Mouse (Mus musculus): ENCODE results near the gene Kmt5b. TPM values are rescaled to one million over a fixed set of nuclear protein-coding genes. Genes with fewer than 3 reads are reported as not detected.

Kmt5b gene
- polyA plus RNA-seq, 1 experiment from 2014 or later, result 39.5 TPM

DNA sequence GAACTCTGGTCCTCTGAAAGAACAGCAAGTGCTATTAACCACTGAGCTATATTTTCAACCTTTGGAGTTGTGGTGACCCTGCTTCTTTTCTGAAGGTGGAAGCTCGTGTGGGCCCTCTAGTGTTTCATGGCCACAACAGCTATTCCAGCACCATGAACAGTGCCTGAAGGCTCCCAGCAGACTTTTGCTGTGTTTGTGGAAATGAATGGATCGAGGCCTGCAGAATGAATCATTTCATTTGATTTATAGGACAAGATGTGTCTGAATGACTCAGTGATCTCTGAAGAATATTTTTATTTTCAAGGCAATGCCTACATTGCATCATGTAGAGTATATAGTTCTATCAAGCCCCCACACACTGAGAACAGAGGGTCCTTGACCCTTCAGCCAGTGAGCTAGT lies 6.9 kb downstream of the Kmt5b start:
- H3K4me1 ChIP-seq, result peaks cover 50% of the 10 kb centered on the region
- H3K4me2 ChIP-seq, result no peak overlapping the region
- no peaks in the 10 kb centered on the region for H3K36me3 ChIP-seq
- WGBS, result 54% methylated on average over 2 of the region's 2 CpGs
- no peak overlapping the region for H3K4me3 ChIP-seq (replicated peaks)
- no peaks in the 10 kb centered on the region for H3K27me3 ChIP-seq (replicated peaks)
- no peak overlapping the region for H3K27ac ChIP-seq (replicated peaks)
- no peak for ATAC-seq (ENCODE audit: low FRiP score)
- H3K9ac ChIP-seq (replicated peaks), result no peak overlapping the region
- H3K9me3 ChIP-seq (replicated peaks), result no peaks in the 10 kb centered on the region

DNA sequence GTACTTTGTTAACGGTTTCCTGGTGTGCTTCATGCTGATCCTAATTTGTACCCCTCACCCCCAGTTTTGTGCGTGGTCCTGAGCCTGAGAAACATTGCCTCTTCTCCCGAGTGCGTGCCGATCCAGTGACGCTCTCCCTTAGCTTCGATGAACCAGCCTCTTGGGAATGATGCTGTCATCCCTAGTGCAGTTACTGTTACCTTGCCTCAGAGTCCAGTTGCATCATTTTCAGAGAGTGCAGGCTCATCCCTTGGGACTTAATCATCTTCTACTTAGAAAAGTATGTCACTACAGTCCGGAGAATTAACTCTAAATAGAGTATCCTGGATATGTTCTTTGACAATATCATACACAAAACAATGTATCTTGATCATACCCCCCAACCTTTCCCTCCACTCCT lies 11.5 kb downstream of the Kmt5b start:
- Histone ChIP-seq H3K27me3 (replicated peaks) (no peaks in the 10 kb centered on the region), H3K4me2 (no peak overlapping the region), H3K36me3 (peaks cover 9% of the 10 kb centered on the region), H3K27ac (replicated peaks) (no peak overlapping the region), H3K9me3 (replicated peaks) (no peaks in the 10 kb centered on the region), H3K4me3 (replicated peaks) (no peak overlapping the region), H3K9ac (replicated peaks) (no peak overlapping the region), H3K4me1 (peaks cover 24% of the 10 kb centered on the region)
- ATAC-seq (ENCODE audit: low FRiP score), result no peak
- 92% methylated on average over 8 of the region's 8 CpGs for WGBS

DNA sequence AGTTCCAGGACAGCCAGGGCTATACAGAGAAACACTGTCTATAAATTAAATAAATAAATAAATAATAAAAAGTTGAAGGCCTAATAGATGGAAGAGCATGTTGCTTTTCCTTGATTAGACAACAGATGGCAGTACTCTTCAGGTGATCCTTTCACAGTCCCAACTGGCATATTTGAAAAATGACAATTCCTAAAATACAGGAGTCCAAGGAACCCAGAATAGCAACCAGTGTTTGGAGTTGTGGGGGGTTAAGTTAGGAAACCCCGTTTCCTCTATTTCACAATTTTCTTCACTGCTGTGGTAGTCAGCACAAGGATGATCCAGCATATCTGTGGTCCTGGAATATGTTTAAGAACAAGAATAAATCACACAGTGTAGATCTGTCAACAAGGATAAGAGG lies 22.9 kb downstream of the Kmt5b start:
- ATAC-seq (ENCODE audit: low FRiP score), result no peak
- H3K27ac ChIP-seq (replicated peaks), result no peak overlapping the region
- 92% methylated on average over 1 of the region's 1 CpGs for WGBS
- H3K4me2 ChIP-seq, result no peak overlapping the region
- H3K9ac ChIP-seq (replicated peaks), result no peak overlapping the region
- H3K4me1 ChIP-seq, result no peaks in the 10 kb centered on the region
- H3K9me3 ChIP-seq (replicated peaks), result no peaks in the 10 kb centered on the region
- H3K27me3 ChIP-seq (replicated peaks), result no peaks in the 10 kb centered on the region
- no peak overlapping the region for H3K4me3 ChIP-seq (replicated peaks)
- peaks cover 68% of the 10 kb centered on the region for H3K36me3 ChIP-seq

DNA sequence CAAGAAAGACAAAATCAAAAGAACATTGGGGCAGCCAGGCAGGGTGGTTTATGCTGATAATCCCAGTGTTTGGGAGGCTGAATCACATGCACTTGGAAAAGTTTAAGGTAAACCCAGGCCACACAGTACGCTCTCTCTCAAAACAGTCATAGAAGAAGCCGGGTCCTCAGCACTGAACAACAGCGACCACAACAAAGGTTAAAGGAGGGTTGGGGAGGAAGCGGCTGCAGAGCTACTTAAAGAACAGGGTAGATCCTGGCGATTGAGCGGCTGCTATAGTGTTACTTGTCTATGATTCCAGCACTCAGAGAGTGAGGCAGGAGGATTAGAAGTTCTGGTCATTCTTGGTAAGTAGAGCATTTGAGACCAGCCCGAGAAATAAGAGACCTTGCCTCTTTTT lies 38.3 kb downstream of the Kmt5b start:
- no peak for ATAC-seq (ENCODE audit: low FRiP score)
- no peak overlapping the region for H3K4me2 ChIP-seq
- no peak overlapping the region for H3K9ac ChIP-seq (replicated peaks)
- no peak overlapping the region for H3K4me3 ChIP-seq (replicated peaks)
- H3K36me3 ChIP-seq, result peaks cover 89% of the 10 kb centered on the region
- 90% methylated on average over 7 of the region's 7 CpGs for WGBS
- H3K4me1 ChIP-seq, result no peaks in the 10 kb centered on the region
- no peak overlapping the region for H3K27ac ChIP-seq (replicated peaks)
- H3K9me3 ChIP-seq (replicated peaks), result no peaks in the 10 kb centered on the region
- no peaks in the 10 kb centered on the region for H3K27me3 ChIP-seq (replicated peaks)

DNA sequence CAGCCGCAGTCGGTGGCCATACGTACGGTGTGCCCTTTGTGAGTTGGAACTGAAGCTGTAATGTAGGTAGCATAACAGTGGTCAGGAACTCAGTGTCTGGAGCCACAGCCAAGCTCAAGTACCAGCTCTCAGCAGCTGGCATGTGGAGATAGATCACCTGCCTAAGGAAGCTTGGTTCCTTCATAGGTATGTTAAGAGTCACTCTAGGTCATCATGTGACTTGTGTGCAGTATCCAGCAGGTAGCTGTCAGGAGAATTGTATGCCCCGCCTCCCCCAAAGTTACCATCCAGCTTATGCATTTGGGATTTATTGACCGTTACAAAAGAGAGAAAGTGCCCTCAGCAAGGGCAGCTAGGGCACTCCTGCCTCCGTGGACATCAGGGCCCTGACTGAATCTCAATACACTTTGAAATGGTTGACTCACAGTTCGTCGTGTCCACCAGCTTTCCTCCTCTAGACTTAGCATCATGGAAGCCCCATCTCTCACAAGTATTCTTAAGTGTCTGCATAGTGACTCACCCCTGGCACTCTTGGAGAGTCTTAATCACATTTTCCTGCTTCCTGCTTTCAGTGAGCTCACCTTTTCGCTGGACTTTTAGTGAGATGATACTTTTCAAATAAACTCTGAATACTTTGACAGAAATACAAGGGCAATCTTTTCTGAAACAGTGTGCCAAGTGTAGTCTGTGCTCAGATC lies 43.5 kb downstream of the Kmt5b start:
- H3K4me2 ChIP-seq, result no peak overlapping the region
- no peak overlapping the region for H3K9ac ChIP-seq (replicated peaks)
- no peak overlapping the region for H3K27ac ChIP-seq (replicated peaks)
- H3K4me1 ChIP-seq, result no peaks in the 10 kb centered on the region
- no peak overlapping the region for H3K4me3 ChIP-seq (replicated peaks)
- 92% methylated on average over 10 of the region's 10 CpGs for WGBS
- H3K9me3 ChIP-seq (replicated peaks), result no peaks in the 10 kb centered on the region
- peaks cover 85% of the 10 kb centered on the region for H3K36me3 ChIP-seq
- H3K27me3 ChIP-seq (replicated peaks), result no peaks in the 10 kb centered on the region
- no peak for ATAC-seq (ENCODE audit: low FRiP score)

DNA sequence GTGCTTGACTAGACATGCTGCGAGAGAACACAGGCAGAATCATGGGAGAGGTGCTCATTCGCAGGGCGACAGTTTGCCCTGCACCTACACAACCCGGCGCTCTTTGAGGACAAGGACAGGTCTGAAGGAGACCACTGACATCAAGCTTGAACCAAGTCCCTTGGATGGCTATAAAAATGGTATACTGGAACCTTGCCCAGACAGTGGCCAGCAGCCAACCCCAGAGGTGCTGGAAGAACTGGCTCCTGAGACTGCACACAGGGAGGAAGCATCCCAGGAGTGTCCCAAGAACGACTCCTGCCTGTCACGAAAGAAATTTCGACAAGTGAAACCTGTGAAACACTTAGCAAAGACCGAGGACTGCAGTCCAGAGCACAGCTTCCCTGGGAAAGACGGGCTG lies 47.2 kb downstream of the Kmt5b start:
- no peaks in the 10 kb centered on the region for H3K27me3 ChIP-seq (replicated peaks)
- no peaks in the 10 kb centered on the region for H3K9me3 ChIP-seq (replicated peaks)
- no peak overlapping the region for H3K9ac ChIP-seq (replicated peaks)
- H3K4me3 ChIP-seq (replicated peaks), result no peak overlapping the region
- H3K4me1 ChIP-seq, result no peaks in the 10 kb centered on the region
- H3K4me2 ChIP-seq, result no peak overlapping the region
- H3K27ac ChIP-seq (replicated peaks), result no peak overlapping the region
- no peak for ATAC-seq (ENCODE audit: low FRiP score)
- 88% methylated on average over 10 of the region's 10 CpGs for WGBS
- peaks cover 67% of the 10 kb centered on the region for H3K36me3 ChIP-seq

DNA sequence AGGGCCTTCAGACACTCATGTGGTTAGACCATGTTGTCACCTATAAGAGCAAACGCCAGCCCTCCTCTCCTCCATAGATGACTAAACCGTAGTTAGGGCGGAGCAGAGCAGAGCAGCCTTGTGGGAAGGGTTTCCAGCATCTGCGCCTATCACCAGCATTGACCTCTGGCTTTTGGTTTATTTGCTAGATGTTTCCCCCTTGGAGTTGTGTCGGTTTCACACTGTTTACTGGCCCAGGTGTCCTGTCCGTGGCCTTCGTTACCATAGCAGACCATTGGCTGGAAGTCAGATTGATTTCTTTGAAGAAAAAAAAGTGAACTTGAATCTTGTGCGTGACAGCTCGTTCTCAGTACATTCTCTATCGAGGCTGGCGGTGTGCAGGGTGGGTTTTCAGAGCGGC lies 48.6 kb downstream of the Kmt5b start:
- Histone ChIP-seq H3K4me2 (no peak overlapping the region), H3K9ac (replicated peaks) (no peak overlapping the region), H3K27me3 (replicated peaks) (no peaks in the 10 kb centered on the region), H3K27ac (replicated peaks) (no peak overlapping the region), H3K9me3 (replicated peaks) (no peaks in the 10 kb centered on the region), H3K4me1 (no peaks in the 10 kb centered on the region), H3K4me3 (replicated peaks) (no peak overlapping the region), H3K36me3 (peaks cover 57% of the 10 kb centered on the region)
- ATAC-seq (ENCODE audit: low FRiP score), result no peak
- 80% methylated on average over 12 of the region's 12 CpGs for WGBS

DNA sequence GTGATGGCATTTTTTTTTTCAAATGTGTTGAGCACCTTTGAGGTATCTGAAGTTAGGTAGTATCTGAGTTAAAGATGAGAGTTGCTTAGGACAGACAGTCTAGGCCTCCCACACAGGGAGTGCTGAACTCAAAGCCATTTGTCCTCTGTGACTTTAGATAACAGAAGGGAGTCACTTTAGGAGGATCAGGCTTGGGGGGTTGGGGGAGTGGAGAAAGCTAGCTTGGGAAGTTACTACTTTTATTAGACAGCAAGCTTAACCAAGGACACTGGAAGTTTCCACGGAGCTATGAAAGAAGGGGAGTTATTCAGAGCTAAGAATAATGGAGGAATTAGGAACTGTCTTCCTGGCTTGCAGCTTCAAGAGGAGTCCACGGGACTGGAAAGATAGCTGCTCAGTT lies 51.9 kb downstream of the Kmt5b start:
- Histone ChIP-seq H3K36me3 (peaks cover 34% of the 10 kb centered on the region), H3K4me2 (no peak overlapping the region), H3K27ac (replicated peaks) (no peak overlapping the region), H3K9ac (replicated peaks) (no peak overlapping the region), H3K4me1 (no peaks in the 10 kb centered on the region), H3K4me3 (replicated peaks) (no peak overlapping the region), H3K9me3 (replicated peaks) (no peaks in the 10 kb centered on the region), H3K27me3 (replicated peaks) (no peaks in the 10 kb centered on the region)
- no peak for ATAC-seq (ENCODE audit: low FRiP score)
- 70% methylated on average over 2 of the region's 2 CpGs for WGBS

DNA sequence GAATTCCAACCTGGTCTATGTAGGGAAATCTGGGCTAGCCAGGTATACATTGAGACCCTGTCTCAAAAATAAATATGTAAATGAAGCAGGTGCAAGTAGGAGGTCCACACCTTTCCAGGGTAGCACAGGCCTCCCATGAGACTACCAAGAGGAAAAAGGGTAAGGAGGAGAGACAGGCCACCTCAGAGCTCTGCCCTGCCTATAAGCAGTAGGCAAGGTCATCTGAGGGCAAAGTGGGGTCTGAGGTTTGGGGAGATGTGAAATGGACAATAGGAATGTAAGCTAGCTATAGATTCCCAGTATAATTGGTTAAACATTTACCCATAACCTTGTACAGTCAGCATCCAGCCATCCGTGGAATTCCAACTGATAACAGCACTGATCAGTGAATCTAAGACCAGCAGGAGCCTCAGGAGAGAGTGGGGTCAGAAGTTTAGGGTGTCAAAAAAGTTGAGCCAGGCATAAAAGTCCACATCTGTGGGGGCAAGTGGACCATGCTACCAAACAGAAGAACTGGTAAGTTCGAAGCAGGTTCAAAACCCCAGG lies 52.8 kb downstream of the Kmt5b start:
- no peak for ATAC-seq (ENCODE audit: low FRiP score)
- H3K9me3 ChIP-seq (replicated peaks), result no peaks in the 10 kb centered on the region
- H3K4me1 ChIP-seq, result no peaks in the 10 kb centered on the region
- no peak overlapping the region for H3K9ac ChIP-seq (replicated peaks)
- no peaks in the 10 kb centered on the region for H3K27me3 ChIP-seq (replicated peaks)
- H3K4me2 ChIP-seq, result no peak overlapping the region
- H3K4me3 ChIP-seq (replicated peaks), result no peak overlapping the region
- WGBS, result 76% methylated on average over 2 of the region's 2 CpGs
- H3K36me3 ChIP-seq, result peaks cover 25% of the 10 kb centered on the region
- no peak overlapping the region for H3K27ac ChIP-seq (replicated peaks)

DNA sequence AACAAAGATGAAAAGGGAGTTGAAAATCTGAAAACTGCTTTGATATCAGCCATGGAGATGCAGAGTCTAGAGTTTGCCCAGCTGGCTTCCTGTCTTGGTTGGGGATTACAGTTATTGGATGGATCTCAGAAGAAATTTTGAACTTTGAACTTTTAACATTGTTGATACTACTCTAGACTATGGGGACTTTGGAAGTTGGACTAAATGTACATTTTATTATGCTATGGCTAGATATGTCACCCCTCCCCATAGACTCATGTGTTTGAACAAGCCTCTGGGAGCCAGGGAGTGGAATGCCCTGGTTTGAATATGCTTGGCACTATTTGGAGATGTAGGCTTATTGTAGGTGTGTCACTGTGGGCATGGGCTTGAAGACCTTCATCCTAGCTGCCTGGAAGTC lies 57.8 kb downstream of the Kmt5b start:
- no peak overlapping the region for H3K27ac ChIP-seq (replicated peaks)
- no peak overlapping the region for H3K4me3 ChIP-seq (replicated peaks)
- no peak overlapping the region for H3K9ac ChIP-seq (replicated peaks)
- no peaks in the 10 kb centered on the region for H3K9me3 ChIP-seq (replicated peaks)
- no peaks in the 10 kb centered on the region for H3K27me3 ChIP-seq (replicated peaks)
- H3K36me3 ChIP-seq, result no peaks in the 10 kb centered on the region
- no peaks in the 10 kb centered on the region for H3K4me1 ChIP-seq
- H3K4me2 ChIP-seq, result no peak overlapping the region
- no peak for ATAC-seq (ENCODE audit: low FRiP score)

DNA sequence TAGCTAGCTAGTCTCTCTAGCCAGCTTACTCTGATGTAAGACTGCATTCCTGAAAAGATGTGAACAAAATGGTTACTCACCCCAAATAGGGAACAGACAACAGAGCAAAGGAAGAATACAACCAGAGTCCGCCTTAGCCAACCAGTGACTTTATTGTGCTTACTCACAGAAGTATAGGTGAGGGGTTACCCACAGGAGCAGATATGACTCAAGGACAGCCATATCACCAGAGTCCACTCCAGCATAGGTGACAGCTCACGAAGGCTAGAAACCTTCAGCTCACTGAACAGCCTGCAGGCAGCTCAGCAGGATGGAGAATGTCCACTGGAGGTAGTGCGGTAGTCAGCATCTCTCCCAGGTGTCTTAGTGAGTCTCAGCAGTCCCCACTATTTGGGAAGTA lies 62.6 kb downstream of the Kmt5b start:
- Histone ChIP-seq H3K9ac (replicated peaks) (no peak overlapping the region), H3K4me2 (no peak overlapping the region), H3K9me3 (replicated peaks) (no peaks in the 10 kb centered on the region), H3K4me3 (replicated peaks) (no peak overlapping the region), H3K4me1 (no peaks in the 10 kb centered on the region), H3K36me3 (no peaks in the 10 kb centered on the region), H3K27ac (replicated peaks) (no peak overlapping the region), H3K27me3 (replicated peaks) (no peaks in the 10 kb centered on the region)
- WGBS, result 84% methylated on average over 3 of the region's 3 CpGs
- no peak for ATAC-seq (ENCODE audit: low FRiP score)

DNA sequence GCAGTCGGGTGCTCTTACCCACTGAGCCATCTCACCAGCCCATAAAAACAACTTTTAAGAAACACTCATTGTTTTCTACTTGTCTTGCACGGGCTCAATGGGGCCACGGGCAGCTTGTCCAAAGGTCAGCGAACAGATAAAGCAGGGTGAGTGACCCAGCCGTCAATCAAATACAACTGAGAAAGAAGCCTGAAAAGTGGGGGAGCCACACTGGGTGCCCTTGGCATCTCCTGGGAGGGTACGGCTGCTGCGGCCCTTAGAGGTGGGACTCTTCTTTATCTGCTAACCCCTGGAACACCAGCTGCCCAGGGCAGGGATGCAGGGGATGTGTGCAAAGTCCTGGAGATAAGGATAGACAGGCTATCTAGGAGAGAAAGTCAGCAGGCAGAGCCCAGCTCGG lies 64.5 kb downstream of the Kmt5b start:
- no peak overlapping the region for H3K4me2 ChIP-seq
- WGBS, result 62% methylated on average over 8 of the region's 8 CpGs
- ATAC-seq (ENCODE audit: low FRiP score), result no peak

More for the DNA sequence above, 64.5 kb downstream of the Kmt5b start:
- Histone ChIP-seq H3K4me3 (replicated peaks) (no peak overlapping the region), H3K9me3 (replicated peaks) (no peaks in the 10 kb centered on the region), H3K27me3 (replicated peaks) (no peaks in the 10 kb centered on the region), H3K9ac (replicated peaks) (no peak overlapping the region), H3K36me3 (no peaks in the 10 kb centered on the region), H3K4me1 (no peaks in the 10 kb centered on the region), H3K27ac (replicated peaks) (no peak overlapping the region)

Measured in neural tube, embryonic 15.5 days (tissue).